Mouse (Mus musculus) adrenal gland, postnatal 0 days (tissue): ENCODE measurements around the gene Colgalt2. TPM values are rescaled to one million over a fixed set of nuclear protein-coding genes. Genes with fewer than 3 reads are reported as not detected.

Experiments
- polyA plus RNA-seq: library from polyadenylated mRNA; unstranded; fragments of >200 nt; fragmentation: Nextera tagmentation; extraction: Ambion mirVana; gene quantifications from 2 replicates; pipeline ENCODE4 v1.2.1, GENCODE M21; 2015

Gene Colgalt2
- polyA plus RNA-seq, result 0.35 and 0.88 TPM in 2 replicates

GRCm38 (mm10) chr1:152399790-152400555 is at the start of gene Colgalt2:
Gene Colgalt2, plus strand, starts transcription at chr1:152399830.

GRCm38 (mm10) chr1:152386188-152386835 is 13.3 kb upstream of the Colgalt2 start, which contains the start of gene Tsen15:
Gene Tsen15, minus strand, starts transcription at chr1:152386688.

Other genes starting within 250 kb of the Colgalt2 start
- 47.0 and 56.3 TPM in 2 replicates for gene Tsen15, start 13.1 kb upstream of the Colgalt2 start, polyA plus RNA-seq